Mouse (Mus musculus) layer of hippocampus, adult 9-10 months (tissue): Measurements from ENCODE around the gene H2-Ob.
A peak's percentile ranks its signal among the peaks of the same experiment; 100 is the strongest.

Experiments
- DNase-seq: peaks from one replicate; pipeline ENCODE4 v3.0.0; 2022; ENCODE audit warnings: low spot score

Gene H2-Ob

GRCm38 (mm10) chr17:34238706-34239105 lies at the start of gene H2-Ob:
TSS of gene H2-Ob (plus strand) at chr17:34238903.
- DNase-seq = no peak

GRCm38 (mm10) chr17:34188986-34189385 lies 49.7 kb upstream of the H2-Ob start:
- no peak for DNase-seq

GRCm38 (mm10) chr17:34192852-34193251 lies 45.9 kb upstream of the H2-Ob start:
- DNase-seq = no peak

GRCm38 (mm10) chr17:34193468-34193867 lies 45.2 kb upstream of the H2-Ob start:
- no peak for DNase-seq

- no peak for DNase-seq
Measured at GRCm38 (mm10) chr17:34194723-34195122, 44.0 kb upstream of the H2-Ob start.

- DNase-seq = no peak
Measured at GRCm38 (mm10) chr17:34196491-34196890, 42.2 kb upstream of the H2-Ob start.

GRCm38 (mm10) chr17:34196941-34197894 lies 41.5 kb upstream of the H2-Ob start, which contains the start of gene Psmb8:
TSS of gene Psmb8 (plus strand) at chr17:34197721.
- peak; percentile 74 for DNase-seq

GRCm38 (mm10) chr17:34197904-34198520 lies 40.7 kb upstream of the H2-Ob start:
- no peak for DNase-seq

GRCm38 (mm10) chr17:34198521-34198912 lies 40.2 kb upstream of the H2-Ob start:
- DNase-seq = no peak

- DNase-seq = no peak
Measured at GRCm38 (mm10) chr17:34199050-34199619, 39.6 kb upstream of the H2-Ob start.

GRCm38 (mm10) chr17:34200047-34200446 lies 38.7 kb upstream of the H2-Ob start:
- DNase-seq = no peak

GRCm38 (mm10) chr17:34200772-34201505 lies 37.8 kb upstream of the H2-Ob start:
- no peak for DNase-seq

GRCm38 (mm10) chr17:34201506-34202055 lies 37.1 kb upstream of the H2-Ob start:
- no peak for DNase-seq

GRCm38 (mm10) chr17:34202760-34203442 lies 35.8 kb upstream of the H2-Ob start:
- no peak for DNase-seq

- no peak for DNase-seq
Measured at GRCm38 (mm10) chr17:34203444-34203843, 35.3 kb upstream of the H2-Ob start, which contains the start of gene Tap2. TSS of gene Tap2 (plus strand) at chr17:34203527.

GRCm38 (mm10) chr17:34204303-34205010 lies 34.2 kb upstream of the H2-Ob start:
- peak; percentile 68 for DNase-seq

- DNase-seq = no peak
Measured at GRCm38 (mm10) chr17:34205021-34205745, 33.5 kb upstream of the H2-Ob start.

GRCm38 (mm10) chr17:34205746-34206176 lies 32.9 kb upstream of the H2-Ob start:
- no peak for DNase-seq

- DNase-seq = no peak
Measured at GRCm38 (mm10) chr17:34206731-34207130, 32.0 kb upstream of the H2-Ob start.

GRCm38 (mm10) chr17:34207456-34207855 lies 31.2 kb upstream of the H2-Ob start:
- DNase-seq = no peak
